Mouse (Mus musculus): Measurements from ENCODE around the gene Rora.

GRCm38 (mm10) chr9:68926406-68926805 lies 272.8 kb downstream of the Rora start:
- no peak for TF ChIP-seq E2F4 (IDR thresholded peaks at IDR 0.05; ENCODE audit: insufficient read depth)
- TF ChIP-seq CEBPB (IDR thresholded peaks at IDR 0.05; ENCODE audit: insufficient read depth, poor library complexity, severe bottlenecking): no peak
- no peak for TF ChIP-seq POLR2A (IDR thresholded peaks at IDR 0.05; ENCODE audit: insufficient read length, low read depth)
- no peak for TF ChIP-seq USF1 (IDR thresholded peaks at IDR 0.05; ENCODE audit: low read depth)
- no peak for TF ChIP-seq MAX (IDR thresholded peaks at IDR 0.05; ENCODE audit: low read depth)
- no peak for TF ChIP-seq POLR2AphosphoS2 (IDR thresholded peaks at IDR 0.05; ENCODE audit: insufficient read length, low read depth)
- TF ChIP-seq MYOG (IDR thresholded peaks at IDR 0.05; ENCODE audit: control insufficient read depth in 1 of 3, insufficient read depth in 1 of 3, insufficient read length in 2 of 3, low read depth in 2 of 3): no peak
- no peak for TF ChIP-seq MYOD1 (IDR thresholded peaks at IDR 0.05; ENCODE audit: control insufficient read depth in 1 of 3, insufficient read length in 2 of 3, low read depth in 2 of 3)
